8 mouse cellular contexts compared by ENCODE assay signal in genomic region chr2:27671633-27672091, GRCm38 (mm10). TPM values are rescaled to one million over a fixed set of nuclear protein-coding genes. Genes with fewer than 3 reads are reported as not detected.
A peak's percentile ranks its signal among the peaks of the same experiment; 100 is the strongest.
DNase-seq lines count a peak whose midpoint lies in the region; ATAC-seq and TF ChIP-seq lines count a peak whose summit lies in the region.

No protein-coding gene starts in this region.

- H3K4me3 ChIP-seq in forebrain, postnatal 0 days (ENCODE audit: low read depth, low read length) = no peak overlapping the region
- H3K4me3 ChIP-seq in forebrain, embryonic 10.5 days = no peak overlapping the region
- H3K4me3 ChIP-seq in intestine, embryonic 15.5 days (replicated peaks) = no peak overlapping the region
- no peak overlapping the region for H3K4me3 ChIP-seq in liver, embryonic 13.5 days (replicated peaks)

- H3K4me2 ChIP-seq in forebrain, postnatal 0 days (ENCODE audit: low read depth) = no peak overlapping the region
- peak overlapping the region; percentile 38 for H3K4me2 ChIP-seq in intestine, embryonic 15.5 days (replicated peaks)
- H3K4me2 ChIP-seq in liver, embryonic 13.5 days = no peak overlapping the region

- TF ChIP-seq POLR2A in brain, embryonic 14.5 days (IDR thresholded peaks at IDR 0.05; ENCODE audit: borderline replicate concordance, extremely low read depth, insufficient read depth, insufficient read length, poor library complexity, severe bottlenecking) = no peak

- no peaks in the 10 kb centered on the region for H3K4me1 ChIP-seq in forebrain, postnatal 0 days (ENCODE audit: insufficient read depth)
- H3K4me1 ChIP-seq in forebrain, embryonic 10.5 days = peaks cover 39% of the 10 kb centered on the region
- peaks cover 53% of the 10 kb centered on the region for H3K4me1 ChIP-seq in intestine, embryonic 15.5 days (replicated peaks)
- H3K4me1 ChIP-seq in liver, embryonic 13.5 days (replicated peaks) = peaks cover 48% of the 10 kb centered on the region

- no peak for DNase-seq in forebrain, postnatal 0 days
- DNase-seq in forebrain, embryonic 10.5 days (ENCODE audit: extremely low spot score, low spot score) = no peak
- DNase-seq in brain, embryonic 14.5 days (ENCODE audit: low read depth) = peak; percentile 83
- no peak for DNase-seq in liver, embryonic 13.5 days
- no peak for DNase-seq in layer of hippocampus, adult 9-11 months
- DNase-seq in lung, postnatal 10 days = no peak
- no peak for DNase-seq in layer of hippocampus, adult 18-20 months (ENCODE audit: low spot score in 2 of 2)

- H3K9ac ChIP-seq in forebrain, postnatal 0 days = no peak overlapping the region
- H3K9ac ChIP-seq in intestine, embryonic 15.5 days = peak overlapping the region; percentile 20; the same call in 1 of the 2 replicates
- H3K9ac ChIP-seq in liver, embryonic 13.5 days = no peak overlapping the region

- H3K27ac ChIP-seq in forebrain, postnatal 0 days (ENCODE audit: low read depth, low read length) = no peak overlapping the region
- no peak overlapping the region for H3K27ac ChIP-seq in forebrain, embryonic 10.5 days
- peak overlapping the region; percentile 76 for H3K27ac ChIP-seq in intestine, embryonic 15.5 days
- no peak overlapping the region for H3K27ac ChIP-seq in liver, embryonic 13.5 days

- peak; percentile 50 for ATAC-seq in forebrain, postnatal 0 days
- peak; percentile 70 for ATAC-seq in intestine, embryonic 15.5 days
- ATAC-seq in liver, embryonic 13.5 days (ENCODE audit: low read depth) = peak; percentile 50

- H3K36me3 ChIP-seq in forebrain, postnatal 0 days (ENCODE audit: insufficient read depth) = no peaks in the 10 kb centered on the region
- H3K36me3 ChIP-seq in forebrain, embryonic 10.5 days (replicated peaks) = no peaks in the 10 kb centered on the region
- H3K36me3 ChIP-seq in intestine, embryonic 15.5 days = no peaks in the 10 kb centered on the region
- no peaks in the 10 kb centered on the region for H3K36me3 ChIP-seq in liver, embryonic 13.5 days

- 5% methylated on average over 3 of the region's 3 CpGs for WGBS in forebrain, postnatal 0 days
- WGBS in forebrain, embryonic 10.5 days = 26% methylated on average over 3 of the region's 3 CpGs
- WGBS in intestine, embryonic 15.5 days = 14% methylated on average over 3 of the region's 3 CpGs
- 35% methylated on average over 3 of the region's 3 CpGs for WGBS in liver, embryonic 13.5 days (ENCODE audit: insufficient replicate concordance)

- no peak for TF ChIP-seq CTCF in forebrain, postnatal 0 days (IDR thresholded peaks at IDR 0.05; ENCODE audit: low read depth)
- TF ChIP-seq CTCF in brain, embryonic 14.5 days (IDR thresholded peaks at IDR 0.05; ENCODE audit: borderline replicate concordance, extremely low read depth, insufficient read depth, insufficient read length) = no peak

- no peaks in the 10 kb centered on the region for H3K27me3 ChIP-seq in forebrain, postnatal 0 days (ENCODE audit: insufficient read depth, low read length)
- H3K27me3 ChIP-seq in forebrain, embryonic 10.5 days (ENCODE audit: poor library complexity, severe bottlenecking) = peaks cover 90% of the 10 kb centered on the region
- H3K27me3 ChIP-seq in intestine, embryonic 15.5 days (replicated peaks) = no peaks in the 10 kb centered on the region
- H3K27me3 ChIP-seq in liver, embryonic 13.5 days = peaks cover 18% of the 10 kb centered on the region

- no peaks in the 10 kb centered on the region for H3K9me3 ChIP-seq in forebrain, postnatal 0 days (ENCODE audit: low read length)
- H3K9me3 ChIP-seq in forebrain, embryonic 10.5 days = no peaks in the 10 kb centered on the region
- no peaks in the 10 kb centered on the region for H3K9me3 ChIP-seq in intestine, embryonic 15.5 days
- H3K9me3 ChIP-seq in liver, embryonic 13.5 days (replicated peaks) = no peaks in the 10 kb centered on the region

RNA-seq across cellular contexts. Expression of gene Rxra, which starts 4.6 kb away (rescaled TPM):
- total RNA-seq in forebrain, postnatal 0 days (2014; rRNA removed) = 9.4 and 19.3 TPM in 2 replicates
- polyA plus RNA-seq in forebrain, postnatal 0 days (2015; fragmentation: Nextera tagmentation; extraction: Ambion mirVana) = 1.7 and 2.1 TPM in 2 replicates
- polyA plus RNA-seq in forebrain, embryonic 10.5 days (2016; fragmentation: Nextera tagmentation; extraction: Ambion mirVana) = 7.7 and 7.8 TPM in 2 replicates
- polyA plus RNA-seq in brain, embryonic 14.5 days (2012; rRNA removed) = 15.2 and 20.4 TPM in 2 replicates
- 11.7 and 12.5 TPM in 2 replicates for polyA plus RNA-seq in intestine, embryonic 15.5 days (2015; fragmentation: Nextera tagmentation; extraction: Ambion mirVana)
- 3.5 and 3.7 TPM in 2 replicates for polyA plus RNA-seq in liver, embryonic 13.5 days (2015; fragmentation: Nextera tagmentation; extraction: Ambion mirVana)
- total RNA-seq in layer of hippocampus, adult 18-20 months (2021) = 10 to 100 TPM; 31.0 to 35.1 TPM
